Mouse (Mus musculus): ENCODE measurements around the gene Tdrd12.
"Not testable (repeated sequence)": the region's sequence is repeated elsewhere in the genome, so short reads cannot be mapped to it uniquely, and the experiment has no call there.

DNA sequence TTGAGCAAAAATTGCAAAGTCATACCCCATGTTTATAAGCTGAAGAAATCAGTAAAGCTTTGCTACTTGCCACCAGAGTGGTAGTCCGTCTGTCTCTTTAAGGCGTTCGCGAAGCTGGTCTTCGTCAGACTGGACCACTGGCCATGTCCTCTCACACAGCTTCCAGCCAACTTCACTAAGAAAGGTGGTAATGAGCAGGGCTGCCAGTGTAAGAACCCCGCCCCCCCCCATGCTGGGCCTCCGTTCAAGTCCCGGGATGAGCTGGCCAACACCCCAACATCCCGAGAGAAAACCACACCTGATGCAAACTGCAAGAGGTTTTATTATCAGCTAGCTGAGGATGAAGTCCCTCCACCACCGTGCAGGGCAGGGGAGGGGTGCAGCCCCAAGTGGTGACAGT lies 27.3 kb upstream of the Tdrd12 start:
- not testable (repeated sequence) for TF ChIP-seq POLR2A (IDR thresholded peaks at IDR 0.05; ENCODE audit: low read depth, low read length); CTCF (IDR thresholded peaks at IDR 0.05; ENCODE audit: borderline replicate concordance, insufficient read depth, low read length)
